Mouse (Mus musculus): ENCODE results near the gene Eva1c.
"Not testable (repeated sequence)": the region's sequence is repeated elsewhere in the genome, so short reads cannot be mapped to it uniquely, and the experiment has no call there.

Gene Eva1c

GRCm38 (mm10) chr16:90826457-90826856 lies at the start of gene Eva1c:
Eva1c (plus strand) TSS chr16:90826719.
- DNase-seq (ENCODE audit: low spot score) = no peak

GRCm38 (mm10) chr16:90779783-90780182 lies 46.7 kb upstream of the Eva1c start:
- no peak for DNase-seq (ENCODE audit: low spot score)

- no peak for DNase-seq (ENCODE audit: low spot score)
These were observed 43.2 kb upstream of the Eva1c start for GRCm38 (mm10) chr16:90783302-90783701.

GRCm38 (mm10) chr16:90785257-90785656 lies 41.3 kb upstream of the Eva1c start:
- no peak for DNase-seq (ENCODE audit: low spot score)

GRCm38 (mm10) chr16:90788580-90788979 lies 37.9 kb upstream of the Eva1c start:
- no peak for DNase-seq (ENCODE audit: low spot score)

GRCm38 (mm10) chr16:90790946-90791345 lies 35.6 kb upstream of the Eva1c start:
- DNase-seq (ENCODE audit: low spot score) = no peak

- DNase-seq (ENCODE audit: low spot score) = no peak
These were observed 34.5 kb upstream of the Eva1c start for GRCm38 (mm10) chr16:90792066-90792465.

- DNase-seq (ENCODE audit: low spot score) = no peak
These were observed 34.0 kb upstream of the Eva1c start for GRCm38 (mm10) chr16:90792500-90792899.

- DNase-seq (ENCODE audit: low spot score) = no peak
These were observed 31.8 kb upstream of the Eva1c start for GRCm38 (mm10) chr16:90794708-90795107.

- no peak for DNase-seq (ENCODE audit: low spot score)
These were observed 28.1 kb upstream of the Eva1c start for GRCm38 (mm10) chr16:90798446-90798845.

GRCm38 (mm10) chr16:90798848-90799247 lies 27.7 kb upstream of the Eva1c start:
- DNase-seq (ENCODE audit: low spot score) = no peak

- DNase-seq (ENCODE audit: low spot score) = no peak
These were observed 26.7 kb upstream of the Eva1c start for GRCm38 (mm10) chr16:90799840-90800239.

- no peak for DNase-seq (ENCODE audit: low spot score)
These were observed 25.3 kb upstream of the Eva1c start for GRCm38 (mm10) chr16:90801251-90801650.

- DNase-seq (ENCODE audit: low spot score) = no peak
These were observed 24.6 kb upstream of the Eva1c start for GRCm38 (mm10) chr16:90801928-90802327.

- DNase-seq (ENCODE audit: low spot score) = no peak
These were observed 22.1 kb upstream of the Eva1c start for GRCm38 (mm10) chr16:90804466-90804865.

- DNase-seq (ENCODE audit: low spot score) = peak; percentile 100
These were observed 16.4 kb upstream of the Eva1c start, which contains the start of gene Urb1 for GRCm38 (mm10) chr16:90809975-90810715. Urb1 (minus strand) TSS chr16:90810413.

GRCm38 (mm10) chr16:90810716-90811256 lies 15.7 kb upstream of the Eva1c start:
- DNase-seq (ENCODE audit: low spot score) = no peak

GRCm38 (mm10) chr16:90812086-90812485 lies 14.4 kb upstream of the Eva1c start:
- no peak for DNase-seq (ENCODE audit: low spot score)

GRCm38 (mm10) chr16:90820326-90820725 lies 6.2 kb upstream of the Eva1c start:
- DNase-seq (ENCODE audit: low spot score) = no peak

- peak; percentile 22 for DNase-seq (ENCODE audit: low spot score)
These were observed 5.3 kb upstream of the Eva1c start for GRCm38 (mm10) chr16:90821046-90821697.

- DNase-seq (ENCODE audit: low spot score) = no peak
These were observed 4.1 kb upstream of the Eva1c start for GRCm38 (mm10) chr16:90822284-90822935.

- no peak for DNase-seq (ENCODE audit: low spot score)
These were observed 3.5 kb upstream of the Eva1c start for GRCm38 (mm10) chr16:90822981-90823380.

GRCm38 (mm10) chr16:90823986-90824385 lies 2.5 kb upstream of the Eva1c start:
- DNase-seq (ENCODE audit: low spot score) = not testable (repeated sequence)
